In genomic region chr12:78226519-78226875, GRCm38 (mm10) we compare ENCODE assay signal across 8 mouse cellular contexts. TPM values are rescaled to one million over a fixed set of nuclear protein-coding genes. Genes with fewer than 3 reads are reported as not detected.
DNase-seq lines count a peak whose midpoint lies in the region; ATAC-seq and TF ChIP-seq lines count a peak whose summit lies in the region.

No protein-coding gene starts in this region.

- H3K27me3 ChIP-seq in ES-Bruce4 (ENCODE audit: control insufficient read depth, insufficient read depth, low read length, poor library complexity, severe bottlenecking) (peaks cover 3% of the 10 kb centered on the region; the same call in 1 of the 2 replicates), myocyte (ENCODE audit: control insufficient read depth, insufficient read depth, insufficient read length) (no peaks in the 10 kb centered on the region)
- H3K27me3 ChIP-seq in heart, embryonic 12.5 days (replicated peaks) = no peaks in the 10 kb centered on the region
- H3K27me3 ChIP-seq in liver, embryonic 12.5 days (replicated peaks) = no peaks in the 10 kb centered on the region

- peak; percentile 88 for DNase-seq in adrenal gland, postnatal 25 days
- DNase-seq in kidney, postnatal 10 days = peak; percentile 93
- peak; percentile 84 for DNase-seq in urinary bladder, postnatal 14 days (ENCODE audit: low spot score)

- no peak for TF ChIP-seq CTCF in ES-Bruce4 (IDR thresholded peaks at IDR 0.05; ENCODE audit: low read depth, low read length)
- TF ChIP-seq CTCF in embryonic fibroblast, embryonic 13.5 days (IDR thresholded peaks at IDR 0.05; ENCODE audit: borderline replicate concordance, insufficient read depth, low read length) = no peak

- TF ChIP-seq EP300 in ES-Bruce4 (IDR thresholded peaks at IDR 0.05; ENCODE audit: insufficient read depth, low read depth, low read length) = no peak

- peak overlapping the region; percentile 76 for H3K4me2 ChIP-seq in heart, embryonic 12.5 days
- peak overlapping the region; percentile 95 for H3K4me2 ChIP-seq in liver, embryonic 12.5 days
- peak overlapping the region; percentile 95 for H3K4me2 ChIP-seq in myocyte (ENCODE audit: low read depth)

- TF ChIP-seq POLR2A in ES-Bruce4 (IDR thresholded peaks at IDR 0.05; ENCODE audit: insufficient read depth, low read length) (no peak), myocyte (IDR thresholded peaks at IDR 0.05; ENCODE audit: insufficient read length, low read depth) (no peak)
- TF ChIP-seq POLR2A in embryonic fibroblast, embryonic 13.5 days (IDR thresholded peaks at IDR 0.05; ENCODE audit: low read depth, low read length) = no peak; the same call in 1 of the 2 replicates

- H3K4me1 ChIP-seq in ES-Bruce4 (ENCODE audit: control insufficient read depth, insufficient read depth, low read length) = no peaks in the 10 kb centered on the region
- no peaks in the 10 kb centered on the region for H3K4me1 ChIP-seq in embryonic fibroblast, embryonic 13.5 days (ENCODE audit: control insufficient read depth, insufficient read depth, low read length)
- H3K4me1 ChIP-seq in heart, embryonic 12.5 days (replicated peaks) = no peaks in the 10 kb centered on the region; the same call in 1 of the 2 replicates
- peaks cover 14% of the 10 kb centered on the region for H3K4me1 ChIP-seq in liver, embryonic 12.5 days

- H3K79me2 ChIP-seq in myocyte (ENCODE audit: control insufficient read depth, insufficient read depth) = peaks cover 5% of the 10 kb centered on the region

- H3K4me3 ChIP-seq in ES-Bruce4 (ENCODE audit: low read depth, low read length) (peak overlapping the region; percentile 88), myocyte (peak overlapping the region; percentile 75)
- peak overlapping the region; percentile 89 for H3K4me3 ChIP-seq in embryonic fibroblast, embryonic 13.5 days (ENCODE audit: insufficient read depth, low read length)
- peak overlapping the region; percentile 98 for H3K4me3 ChIP-seq in heart, embryonic 12.5 days
- H3K4me3 ChIP-seq in liver, embryonic 12.5 days = peak overlapping the region; percentile 87

- ATAC-seq in heart, embryonic 12.5 days (ENCODE audit: insufficient number of reproducible peaks, low FRiP score) = peak; percentile 90
- ATAC-seq in liver, embryonic 12.5 days = peak; percentile 76

- under 1% methylated on average over 47 of the region's 48 CpGs for whole genome bisulfite sequencing in heart, embryonic 12.5 days
- WGBS in liver, embryonic 12.5 days (ENCODE audit: insufficient replicate concordance) = 1% methylated on average over 45 of the region's 48 CpGs

- peak overlapping the region; percentile 69 for H3K9ac ChIP-seq in ES-Bruce4 (ENCODE audit: low read depth, poor library complexity, severe bottlenecking)
- H3K9ac ChIP-seq in heart, embryonic 12.5 days = peak overlapping the region; percentile 92
- peak overlapping the region; percentile 89 for H3K9ac ChIP-seq in liver, embryonic 12.5 days

- H3K36me3 ChIP-seq in ES-Bruce4 (ENCODE audit: control insufficient read depth, insufficient read depth, low read length, poor library complexity, severe bottlenecking) (no peaks in the 10 kb centered on the region), myocyte (ENCODE audit: control insufficient read depth, insufficient read depth) (no peaks in the 10 kb centered on the region)
- H3K36me3 ChIP-seq in heart, embryonic 12.5 days = no peaks in the 10 kb centered on the region
- H3K36me3 ChIP-seq in liver, embryonic 12.5 days = no peaks in the 10 kb centered on the region

- no peak overlapping the region for H3K27ac ChIP-seq in ES-Bruce4 (ENCODE audit: insufficient read depth, low read length)
- H3K27ac ChIP-seq in embryonic fibroblast, embryonic 13.5 days (ENCODE audit: insufficient read depth, low read length) = peak overlapping the region; percentile 84
- H3K27ac ChIP-seq in heart, embryonic 12.5 days (ENCODE audit: poor library complexity, severe bottlenecking) = peak overlapping the region; percentile 98
- peak overlapping the region; percentile 92 for H3K27ac ChIP-seq in liver, embryonic 12.5 days

- H3K9me3 ChIP-seq in ES-Bruce4 (replicated peaks; ENCODE audit: control insufficient read depth, insufficient read depth, low read length, poor library complexity, severe bottlenecking) = no peaks in the 10 kb centered on the region
- H3K9me3 ChIP-seq in heart, embryonic 12.5 days (replicated peaks) = no peaks in the 10 kb centered on the region
- no peaks in the 10 kb centered on the region for H3K9me3 ChIP-seq in liver, embryonic 12.5 days (replicated peaks)

- peak overlapping the region; percentile 90 for H3ac ChIP-seq in myocyte (ENCODE audit: control insufficient read depth, insufficient read length)

TF ChIP-seq in myocyte, 11 proteins besides CTCF, POLR2A, EP300 and RAD21:
- TF ChIP-seq REST (IDR thresholded peaks at IDR 0.05; ENCODE audit: insufficient read depth, insufficient read length) (no peak), MYOD1 (IDR thresholded peaks at IDR 0.05; ENCODE audit: control insufficient read depth in 1 of 3, insufficient read length in 2 of 3, low read depth in 2 of 3) (no peak), USF1 (IDR thresholded peaks at IDR 0.05; ENCODE audit: low read depth) (no peak), E2F4 (IDR thresholded peaks at IDR 0.05; ENCODE audit: insufficient read depth) (no peak), SRF (IDR thresholded peaks at IDR 0.05; ENCODE audit: control insufficient read depth, insufficient read length, low read depth) (no peak), MYOG (IDR thresholded peaks at IDR 0.05; ENCODE audit: control insufficient read depth in 1 of 3, insufficient read depth in 1 of 3, insufficient read length in 2 of 3, low read depth in 2 of 3) (no peak), CEBPB (IDR thresholded peaks at IDR 0.05; ENCODE audit: insufficient read depth, poor library complexity, severe bottlenecking) (no peak), POLR2AphosphoS2 (IDR thresholded peaks at IDR 0.05; ENCODE audit: insufficient read length, low read depth) (no peak), MAX (IDR thresholded peaks at IDR 0.05; ENCODE audit: low read depth) (no peak), TCF12 (IDR thresholded peaks at IDR 0.05; ENCODE audit: insufficient read depth, poor library complexity, severe bottlenecking) (no peak), TCF3 (IDR thresholded peaks at IDR 0.05; ENCODE audit: insufficient read length, low read depth) (no peak)
TF ChIP-seq in myocyte: peak in this region for 0.

RNA-seq across cellular contexts. Expression of gene Gphn, which starts 0.3 kb away (rescaled TPM):
- polyA plus RNA-seq in ES-Bruce4 (2011; ENCODE audit: insufficient read depth, insufficient read length, low read depth, missing spikeins) (6.2 and 6.7 TPM in 2 replicates), myocyte (2012; fragmentation: generic; extraction: Trizol) (10.3 TPM)
- total RNA-seq in adrenal gland, postnatal 25 days (2021) = 32.5 and 43.6 TPM in 2 replicates
- polyA plus RNA-seq in embryonic fibroblast, embryonic 13.5 days (2011; ENCODE audit: insufficient read length, low read depth, missing spikeins) = 15.2 and 16.8 TPM in 2 replicates
- 12.7 and 12.9 TPM in 2 replicates for polyA plus RNA-seq in heart, embryonic 12.5 days (2016; fragmentation: Nextera tagmentation; extraction: Ambion mirVana)
- polyA plus RNA-seq in liver, embryonic 12.5 days (2016; fragmentation: Nextera tagmentation; extraction: Ambion mirVana) = 7.0 and 7.2 TPM in 2 replicates

RNA-seq across cellular contexts. Expression of gene Gm6657, which starts 32.5 kb away (rescaled TPM):
- not detected in 2 replicates for polyA plus RNA-seq in ES-Bruce4 (2011; ENCODE audit: insufficient read depth, insufficient read length, low read depth, missing spikeins)
- total RNA-seq in adrenal gland, postnatal 25 days (2021) = not detected in 2 replicates
- polyA plus RNA-seq in embryonic fibroblast, embryonic 13.5 days (2011; ENCODE audit: insufficient read length, low read depth, missing spikeins) = not detected in 2 replicates
- polyA plus RNA-seq in heart, embryonic 12.5 days (2016; fragmentation: Nextera tagmentation; extraction: Ambion mirVana) = not detected in 2 replicates
- not detected in 2 replicates for polyA plus RNA-seq in liver, embryonic 12.5 days (2016; fragmentation: Nextera tagmentation; extraction: Ambion mirVana)
- polyA plus RNA-seq in myocyte (2012; fragmentation: generic; extraction: Trizol) = not detected
